Mouse (Mus musculus) kidney, postnatal 10 days (tissue): ENCODE measurements around the gene Sf3b1.
"Not testable (repeated sequence)": the region's sequence is repeated elsewhere in the genome, so short reads cannot be mapped to it uniquely, and the experiment has no call there.

Experiments used
- DNase-seq: peaks from one replicate; pipeline ENCODE4 v3.0.0; 2021; ENCODE audit warnings: mixed read lengths

Sf3b1 gene

GRCm38 (mm10) chr1:55027253-55027801, at the start of gene Sf3b1:
Sf3b1 (minus strand) TSS chr1:55027481.
- peak; percentile 98 for DNase-seq

GRCm38 (mm10) chr1:55076395-55076743, 49.1 kb upstream of the Sf3b1 start:
- no peak for DNase-seq

GRCm38 (mm10) chr1:55075652-55076394, 48.5 kb upstream of the Sf3b1 start:
- no peak for DNase-seq

- peak; percentile 45 for DNase-seq
Observed at GRCm38 (mm10) chr1:55074757-55075156, 47.5 kb upstream of the Sf3b1 start.

- DNase-seq, result not testable (repeated sequence)
Observed at GRCm38 (mm10) chr1:55072328-55072727, 45.0 kb upstream of the Sf3b1 start.

- DNase-seq, result no peak
Observed at GRCm38 (mm10) chr1:55061772-55062171, 34.5 kb upstream of the Sf3b1 start.

- DNase-seq, result no peak
Observed at GRCm38 (mm10) chr1:55061099-55061498, 33.8 kb upstream of the Sf3b1 start.

GRCm38 (mm10) chr1:55058383-55058782, 31.1 kb upstream of the Sf3b1 start:
- DNase-seq, result not testable (repeated sequence)

- no peak for DNase-seq
Observed at GRCm38 (mm10) chr1:55055322-55056115, 28.2 kb upstream of the Sf3b1 start.

- no peak for DNase-seq
Observed at GRCm38 (mm10) chr1:55053596-55053995, 26.3 kb upstream of the Sf3b1 start.

- DNase-seq, result peak; percentile 85
Observed at GRCm38 (mm10) chr1:55053005-55053404, 25.7 kb upstream of the Sf3b1 start.

- DNase-seq, result peak; percentile 99
Observed at GRCm38 (mm10) chr1:55052355-55052953, 25.2 kb upstream of the Sf3b1 start, which contains the start of gene Coq10b. Coq10b (plus strand) TSS chr1:55052770.

- DNase-seq, result no peak
Observed at GRCm38 (mm10) chr1:55051671-55052070, 24.4 kb upstream of the Sf3b1 start.

GRCm38 (mm10) chr1:55048841-55049587, 21.7 kb upstream of the Sf3b1 start:
- DNase-seq, result no peak

- DNase-seq, result no peak
Observed at GRCm38 (mm10) chr1:55043164-55043563, 15.9 kb upstream of the Sf3b1 start.

- DNase-seq, result no peak
Observed at GRCm38 (mm10) chr1:55042246-55042645, 15.0 kb upstream of the Sf3b1 start.

- no peak for DNase-seq
Observed at GRCm38 (mm10) chr1:55041691-55042090, 14.4 kb upstream of the Sf3b1 start.

GRCm38 (mm10) chr1:55039944-55040343, 12.7 kb upstream of the Sf3b1 start:
- DNase-seq, result no peak

GRCm38 (mm10) chr1:55031026-55031779, 3.9 kb upstream of the Sf3b1 start:
- DNase-seq, result no peak

- no peak for DNase-seq
Observed at GRCm38 (mm10) chr1:55029446-55029845, 2.2 kb upstream of the Sf3b1 start.

- DNase-seq, result peak; percentile 7
Observed at GRCm38 (mm10) chr1:55028512-55029249, 1.4 kb upstream of the Sf3b1 start.
